Mouse (Mus musculus) kidney, adult 2 months (tissue): ENCODE results near the gene Tnf.

Experiments
- CTCF ChIP-seq: fragments of 200-500 bp; conservative IDR thresholded peaks from 2 replicates; pipeline ENCODE4 v1.5.1; 2011; ENCODE audit warnings: low read depth, mild to moderate bottlenecking, control low read depth, low read length, moderate library complexity, mixed read lengths; ENCODE audit not compliant: insufficient read depth, insufficient read length
- POLR2A ChIP-seq: fragments of 200-500 bp; IDR thresholded peaks from one replicate; pipeline ENCODE4 v1.6.1; 2011; ENCODE audit warnings: low read depth, low read length, control low read depth

DNA sequence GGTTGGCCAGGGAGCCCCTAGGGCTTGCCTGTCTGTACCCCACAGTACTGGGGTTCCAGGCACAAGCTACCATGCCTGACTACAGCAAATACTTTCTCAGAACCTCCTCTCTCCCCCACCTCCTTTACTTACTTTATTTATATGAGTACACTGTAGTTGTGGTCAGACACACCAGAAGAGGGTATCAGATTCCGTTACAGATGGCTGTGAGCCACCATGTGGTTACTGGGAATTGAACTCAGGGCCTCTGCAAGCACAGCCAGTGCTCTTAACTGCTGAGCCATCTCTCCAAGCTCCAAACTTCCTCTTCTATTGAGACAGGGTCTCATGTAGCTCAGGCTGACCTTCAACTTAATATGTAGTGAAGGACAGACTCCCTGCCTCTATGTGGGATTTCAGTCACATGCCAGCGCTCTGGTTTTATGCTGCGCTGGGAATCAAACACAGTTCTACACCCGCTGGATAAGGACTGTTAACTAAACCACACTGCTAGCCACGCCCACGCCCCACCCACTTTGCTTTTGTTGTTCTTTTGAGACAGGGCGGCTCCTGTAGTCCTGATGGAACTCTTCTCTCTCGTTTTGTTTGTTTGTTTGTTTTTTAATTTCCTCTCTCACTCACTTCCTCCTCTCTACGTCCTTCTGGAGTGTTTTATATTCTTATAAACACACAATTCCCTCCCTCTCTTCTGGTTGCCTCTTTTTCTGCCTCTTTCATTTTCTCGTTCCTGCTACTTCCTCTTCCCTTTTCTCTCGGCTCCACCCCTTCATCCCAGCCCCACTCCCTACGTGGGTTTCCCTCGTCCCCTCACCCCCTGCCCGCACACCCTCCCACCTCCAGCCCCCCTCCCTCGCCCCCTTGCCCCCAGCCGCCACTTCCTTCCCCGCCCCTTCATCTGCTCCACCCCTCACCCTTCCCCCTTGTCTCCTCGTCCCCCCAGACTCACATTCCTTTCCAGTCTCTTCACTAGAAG, 15.9 kb downstream of the Tnf start:
- TF ChIP-seq POLR2A (no peak), CTCF (no peak)
